Mouse (Mus musculus) spleen, adult 2 months (tissue): ENCODE results near the gene Rbms3. TPM values are rescaled to one million over a fixed set of nuclear protein-coding genes. Genes with fewer than 3 reads are reported as not detected.

Source experiments
- DNase-seq, 2 experiments: peaks; one replicate each; pipeline versions ENCODE4 v3.0.0 to v3.0.0-alpha.2; 2012 to 2021; ENCODE audit warnings: low spot score in 2 of 2, low read depth in 1 of 2
- H3K27ac ChIP-seq: fragments of 200-500 bp; 2 replicates; pipeline ENCODE4 v1.5.1; 2012; ENCODE audit warnings: low read length, inconsistent platforms; ENCODE audit not compliant: insufficient read depth
- H3K27me3 ChIP-seq: fragments of 200-500 bp; 2 replicates; pipeline ENCODE4 v1.6.1; 2012; ENCODE audit warnings: mild to moderate bottlenecking, moderate library complexity, low read length, inconsistent platforms; ENCODE audit not compliant: control insufficient read depth, insufficient read depth
- H3K36me3 ChIP-seq: fragments of 200-500 bp; 2 replicates; pipeline ENCODE4 v1.6.1; 2012; ENCODE audit warnings: mild to moderate bottlenecking, low read length, inconsistent platforms; ENCODE audit not compliant: control insufficient read depth, insufficient read depth
- H3K4me1 ChIP-seq: fragments of 200-500 bp; 2 replicates; pipeline ENCODE4 v1.6.1; 2011; ENCODE audit warnings: inconsistent platforms; ENCODE audit not compliant: control insufficient read depth, insufficient read depth, insufficient read length
- H3K4me3 ChIP-seq: fragments of 200-500 bp; 2 replicates; pipeline ENCODE4 v1.5.1; 2011; ENCODE audit warnings: mild to moderate bottlenecking, inconsistent platforms; ENCODE audit not compliant: insufficient read depth, insufficient read length; ENCODE audit errors: extremely low read depth
- CTCF ChIP-seq: fragments of 200-500 bp; IDR thresholded peaks from 2 replicates; pipeline ENCODE4 v1.5.1; 2011; ENCODE audit warnings: mild to moderate bottlenecking, inconsistent platforms; ENCODE audit not compliant: insufficient read depth, insufficient read length, insufficient replicate concordance; ENCODE audit errors: extremely low read depth
- POLR2A ChIP-seq: fragments of 200-500 bp; IDR thresholded peaks from 2 replicates; pipeline ENCODE4 v1.6.1; 2011; ENCODE audit warnings: low read depth, low read length, inconsistent platforms
- WGBS: fragments of 180-500 bp; shearing (Covaris S2); methylation state at CpG from one replicate; pipeline ENCODE4 v1.1.7; 2018; 5-methylcytosine and 5-hydroxymethylcytosine counted together
- polyA plus RNA-seq: library from polyadenylated mRNA; depleted of rRNA; stranded (reverse); fragments of >200 nt; gene quantifications from 2 replicates; pipeline ENCODE4 v1.2.3, GENCODE M21; 2012

The Rbms3 gene
- polyA plus RNA-seq, 1 experiment, result 6.8 TPM

- TF ChIP-seq CTCF, result no peak
- no peak for TF ChIP-seq POLR2A
- Histone ChIP-seq H3K36me3 (no peaks in the 10 kb centered on the region), H3K27me3 (no peaks in the 10 kb centered on the region), H3K27ac (no peak overlapping the region), H3K4me3 (no peak overlapping the region), H3K4me1 (no peaks in the 10 kb centered on the region)
- no peak for DNase-seq
- WGBS, result 90% methylated on average over 7 of the region's 7 CpGs
Observed at GRCm38 (mm10) chr9:116866060-116866459, 763.7 kb downstream of the Rbms3 start.

- H3K36me3 ChIP-seq, result no peaks in the 10 kb centered on the region
- 85% methylated on average over 4 of the region's 4 CpGs for WGBS
- no peaks in the 10 kb centered on the region for H3K27me3 ChIP-seq
- H3K4me3 ChIP-seq, result no peak overlapping the region
- H3K27ac ChIP-seq, result no peak overlapping the region
- H3K4me1 ChIP-seq, result no peaks in the 10 kb centered on the region
- no peak for TF ChIP-seq CTCF
- TF ChIP-seq POLR2A, result no peak
- DNase-seq, result no peak
Observed at GRCm38 (mm10) chr9:116863626-116864025, 766.1 kb downstream of the Rbms3 start.

- Histone ChIP-seq H3K4me3 (no peak overlapping the region), H3K27ac (no peak overlapping the region), H3K4me1 (no peaks in the 10 kb centered on the region), H3K36me3 (no peaks in the 10 kb centered on the region), H3K27me3 (no peaks in the 10 kb centered on the region)
- no peak for DNase-seq
- WGBS, result 90% methylated on average over 3 of the region's 3 CpGs
- TF ChIP-seq CTCF (no peak), POLR2A (no peak)
Observed at GRCm38 (mm10) chr9:116862341-116862740, 767.4 kb downstream of the Rbms3 start.

- no peak for DNase-seq
- WGBS, result 82% methylated on average over 6 of the region's 6 CpGs
- no peaks in the 10 kb centered on the region for H3K4me1 ChIP-seq
- TF ChIP-seq CTCF (no peak), POLR2A (no peak)
- no peaks in the 10 kb centered on the region for H3K36me3 ChIP-seq
- no peak overlapping the region for H3K4me3 ChIP-seq
- H3K27me3 ChIP-seq, result no peaks in the 10 kb centered on the region
- no peak overlapping the region for H3K27ac ChIP-seq
Observed at GRCm38 (mm10) chr9:116857861-116858595, 771.7 kb downstream of the Rbms3 start.

- WGBS, result 80% methylated on average over 3 of the region's 3 CpGs
- TF ChIP-seq POLR2A (no peak), CTCF (no peak)
- H3K4me3 ChIP-seq, result no peak overlapping the region
- no peaks in the 10 kb centered on the region for H3K27me3 ChIP-seq
- DNase-seq, result no peak
- H3K4me1 ChIP-seq, result no peaks in the 10 kb centered on the region
- no peak overlapping the region for H3K27ac ChIP-seq
- H3K36me3 ChIP-seq, result no peaks in the 10 kb centered on the region
Observed at GRCm38 (mm10) chr9:116857151-116857550, 772.6 kb downstream of the Rbms3 start.

- DNase-seq, result no peak
- Histone ChIP-seq H3K27ac (no peak overlapping the region), H3K36me3 (no peaks in the 10 kb centered on the region), H3K4me3 (no peak overlapping the region), H3K27me3 (no peaks in the 10 kb centered on the region), H3K4me1 (no peaks in the 10 kb centered on the region)
- TF ChIP-seq CTCF (no peak), POLR2A (no peak)
- WGBS, result 80% methylated on average over 3 of the region's 3 CpGs
Observed at GRCm38 (mm10) chr9:116855744-116856143, 774.0 kb downstream of the Rbms3 start.

- no peak for DNase-seq
- Histone ChIP-seq H3K4me1 (no peaks in the 10 kb centered on the region), H3K4me3 (no peak overlapping the region), H3K36me3 (no peaks in the 10 kb centered on the region), H3K27ac (no peak overlapping the region), H3K27me3 (no peaks in the 10 kb centered on the region)
- TF ChIP-seq CTCF, result no peak
- TF ChIP-seq POLR2A, result no peak
- 84% methylated on average over 4 of the region's 4 CpGs for WGBS
Observed at GRCm38 (mm10) chr9:116848905-116849304, 780.8 kb downstream of the Rbms3 start.
